Mouse (Mus musculus) intestine, embryonic 14.5 days (tissue): ENCODE results near the gene Chrna4. TPM values are rescaled to one million over a fixed set of nuclear protein-coding genes. Genes with fewer than 3 reads are reported as not detected.

Experiments
- polyA plus RNA-seq: library from polyadenylated mRNA; unstranded; fragments of >200 nt; fragmentation: Nextera tagmentation; extraction: Ambion mirVana; gene quantifications from 2 replicates; pipeline ENCODE4 v1.2.1, GENCODE M21; 2014

Chrna4 gene
- polyA plus RNA-seq, 1 experiment from 2014 or later: 2.1 TPM

Other genes starting within 250 kb of the Chrna4 start
- gene Ythdf1, start 122.6 kb downstream of the Chrna4 start, polyA plus RNA-seq: 42.0 and 61.0 TPM in 2 replicates
- gene Birc7, start 114.5 kb downstream of the Chrna4 start, polyA plus RNA-seq: 0.26 TPM in 1 of 2 replicates, not detected in the other
- 51.0 and 53.3 TPM in 2 replicates for gene Nkain4, start 88.8 kb downstream of the Chrna4 start, polyA plus RNA-seq
- gene Arfgap1, start 76.3 kb downstream of the Chrna4 start, polyA plus RNA-seq: 77.0 and 78.6 TPM in 2 replicates
- gene Col20a1, start 57.0 kb downstream of the Chrna4 start, polyA plus RNA-seq: 0.24 and 0.26 TPM in 2 replicates
- 2.0 and 2.4 TPM in 2 replicates for gene Kcnq2, start 91.8 kb upstream of the Chrna4 start, polyA plus RNA-seq
- 0.32 and 0.36 TPM in 2 replicates for gene Eef1a2, start 113.5 kb upstream of the Chrna4 start, polyA plus RNA-seq
- gene Ppdpf, start 143.7 kb upstream of the Chrna4 start, polyA plus RNA-seq: 350 and 369 TPM in 2 replicates
- not detected in 2 replicates for gene Ptk6, start 159.2 kb upstream of the Chrna4 start, polyA plus RNA-seq
- gene Srms, start 169.6 kb upstream of the Chrna4 start, polyA plus RNA-seq: 0.09 TPM in 1 of 2 replicates, not detected in the other
- not detected in 2 replicates for gene Fndc11, start 176.5 kb upstream of the Chrna4 start, polyA plus RNA-seq
- 2.6 and 2.8 TPM in 2 replicates for gene Helz2, start 198.5 kb upstream of the Chrna4 start, polyA plus RNA-seq
- 16.4 and 16.6 TPM in 2 replicates for gene Gmeb2, start 244.5 kb upstream of the Chrna4 start, polyA plus RNA-seq